Mouse (Mus musculus) forebrain, embryonic 12.5 days (tissue): ENCODE results near the gene Fgfbp3. TPM values are rescaled to one million over a fixed set of nuclear protein-coding genes. Genes with fewer than 3 reads are reported as not detected.
"Not testable (repeated sequence)": the region's sequence is repeated elsewhere in the genome, so short reads cannot be mapped to it uniquely, and the experiment has no call there.

Experiments used
- ATAC-seq: fragments of 200-750 bp; cut with Nextera tagmentation; 2 replicates; pipeline ENCODE4 v1.8.0; 2017; ENCODE audit warnings: moderate TSS enrichment; ENCODE audit not compliant: low FRiP score
- H3K27ac ChIP-seq: fragments of 300-500 bp; sonication (generic); 2 replicates; pipeline ENCODE4 v1.5.1; 2016; ENCODE audit warnings: mild to moderate bottlenecking
- H3K27me3 ChIP-seq: fragments of 300-500 bp; sonication (generic); 2 replicates; pipeline ENCODE4 v1.6.1; 2016; ENCODE audit warnings: mild to moderate bottlenecking
- H3K36me3 ChIP-seq: fragments of 300-500 bp; sonication (generic); replicated peaks from 2 replicates; pipeline ENCODE4 v1.6.1; 2016; ENCODE audit warnings: mild to moderate bottlenecking
- H3K4me1 ChIP-seq: fragments of 300-500 bp; sonication (generic); 2 replicates; pipeline ENCODE4 v1.6.1; 2016
- H3K4me2 ChIP-seq: fragments of 300-500 bp; sonication (generic); 2 replicates; pipeline ENCODE4 v1.6.1; 2016; ENCODE audit warnings: mild to moderate bottlenecking, moderate library complexity
- H3K4me3 ChIP-seq: fragments of 300-500 bp; sonication (generic); replicated peaks from 2 replicates; pipeline ENCODE4 v1.5.1; 2016; ENCODE audit warnings: mild to moderate bottlenecking
- H3K9ac ChIP-seq: fragments of 300-500 bp; sonication (generic); 2 replicates; pipeline ENCODE4 v1.6.1; 2016; ENCODE audit warnings: mild to moderate bottlenecking
- H3K9me3 ChIP-seq: fragments of 300-500 bp; sonication (generic); 2 replicates; pipeline ENCODE4 v1.6.1; 2016
- WGBS: fragments of 180-500 bp; shearing (Covaris S2); methylation state at CpG from one replicate; pipeline ENCODE4 v1.1.7; 2016; 5-methylcytosine and 5-hydroxymethylcytosine counted together
- polyA plus RNA-seq: library from polyadenylated mRNA; unstranded; fragments of >200 nt; fragmentation: Nextera tagmentation; extraction: Ambion mirVana; gene quantifications from 2 replicates; pipeline ENCODE4 v1.2.1, GENCODE M21; 2016

Fgfbp3 gene
- polyA plus RNA-seq, 1 experiment from 2014 or later = 34.2 TPM

DNA sequence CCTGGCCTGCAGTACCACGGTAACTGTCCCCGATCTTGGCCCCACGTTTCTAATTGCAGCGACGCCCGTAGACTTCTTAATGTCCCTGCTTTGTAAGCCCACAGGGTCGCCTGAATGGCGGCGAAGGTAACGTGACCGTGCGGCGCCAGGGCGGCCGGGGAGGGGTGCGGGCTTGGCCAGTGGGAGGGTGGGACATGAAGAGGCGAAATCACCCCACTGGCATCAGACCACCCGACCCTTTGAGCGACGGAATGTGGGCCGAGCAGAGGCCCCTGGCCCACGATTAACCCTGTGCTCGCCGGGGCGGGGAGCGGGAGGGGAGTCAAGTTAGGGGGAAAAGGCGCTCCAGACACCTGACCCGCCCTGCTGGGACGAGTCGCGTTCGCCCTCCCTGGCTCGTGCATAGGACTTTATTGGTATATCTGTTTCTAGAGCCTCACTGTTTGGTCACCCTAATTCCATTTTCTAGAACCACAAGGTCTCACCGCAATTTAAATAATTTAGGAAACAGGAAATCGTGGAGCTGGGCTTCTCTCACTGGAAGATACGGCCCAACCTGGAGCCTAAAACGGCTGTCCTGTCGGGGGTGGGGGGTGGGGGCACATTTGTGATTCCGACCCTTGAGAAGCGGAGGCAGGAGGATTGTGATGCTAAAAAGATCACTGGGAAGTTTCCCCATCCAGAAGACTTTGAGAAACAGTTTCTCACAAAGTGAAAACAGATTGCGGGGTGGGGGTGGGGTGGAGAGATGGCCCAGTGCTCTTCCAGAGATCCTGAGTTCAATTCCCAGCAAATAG lies 15.0 kb downstream of the Fgfbp3 start:
- Histone ChIP-seq H3K4me3 (peak overlapping the region; percentile 49), H3K4me2 (peak overlapping the region; percentile 71)
- 2% methylated on average over 41 of the region's 41 CpGs for WGBS

DNA sequence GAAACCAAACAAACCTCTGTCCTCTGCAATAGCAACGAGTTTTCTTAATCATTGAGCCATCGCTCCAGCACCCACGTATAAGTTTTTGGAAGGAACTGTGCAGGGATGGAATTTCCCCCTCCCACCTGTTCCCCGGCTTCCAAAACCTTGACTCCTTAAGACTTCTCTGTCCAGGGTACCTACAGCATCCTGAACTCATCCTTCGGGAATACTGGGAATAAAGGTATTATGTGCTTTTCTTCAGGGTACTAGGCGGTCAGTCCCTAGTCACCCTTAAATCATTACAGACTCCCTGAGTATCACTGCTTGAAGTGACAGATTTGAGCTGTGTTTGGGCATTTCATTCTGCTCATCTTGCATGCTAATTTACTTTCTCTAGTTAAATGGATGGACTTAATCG lies 16.0 kb downstream of the Fgfbp3 start:
- Histone ChIP-seq H3K9me3 (no peaks in the 10 kb centered on the region), H3K9ac (no peak overlapping the region), H3K4me2 (peak overlapping the region; percentile 71), H3K4me3 (peak overlapping the region; percentile 49; the same call in 1 of the 2 replicates), H3K4me1 (peaks cover 17% of the 10 kb centered on the region), H3K36me3 (no peaks in the 10 kb centered on the region), H3K27ac (peak overlapping the region; percentile 84), H3K27me3 (no peaks in the 10 kb centered on the region)
- 30% methylated on average over 7 of the region's 7 CpGs for WGBS
- no peak for ATAC-seq

More for the DNA sequence above, 15.0 kb downstream of the Fgfbp3 start:
- H3K27me3 ChIP-seq = no peaks in the 10 kb centered on the region
- ATAC-seq = peak; percentile 94
- peak overlapping the region; percentile 84 for H3K27ac ChIP-seq
- H3K9ac ChIP-seq = peak overlapping the region; percentile 67
- no peaks in the 10 kb centered on the region for H3K9me3 ChIP-seq
- H3K36me3 ChIP-seq = no peaks in the 10 kb centered on the region
- peaks cover 17% of the 10 kb centered on the region for H3K4me1 ChIP-seq

DNA sequence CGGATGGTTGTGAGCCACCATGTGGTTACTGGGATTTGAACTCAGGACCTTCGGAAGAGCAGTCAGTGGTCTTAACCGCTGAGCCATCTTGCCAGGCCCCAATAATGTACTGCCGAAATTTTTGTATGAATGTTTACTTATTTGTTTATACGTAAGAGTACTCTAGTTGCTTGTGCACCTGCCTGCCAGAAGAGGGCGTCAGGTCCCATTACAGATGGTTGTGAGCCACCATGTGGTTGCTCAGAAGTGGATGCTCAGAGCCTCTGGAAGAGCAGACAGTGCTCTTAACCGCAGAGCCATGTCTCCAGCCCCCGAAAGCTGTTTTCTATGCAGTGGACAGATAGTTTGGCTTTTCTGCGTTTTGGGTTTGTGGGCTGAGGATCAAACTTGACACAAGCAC lies 21.6 kb downstream of the Fgfbp3 start:
- Histone ChIP-seq H3K27ac (peak overlapping the region; percentile 87; the same call in 1 of the 2 replicates), H3K9ac (no peak overlapping the region), H3K9me3 (no peaks in the 10 kb centered on the region), H3K4me1 (peaks cover 16% of the 10 kb centered on the region), H3K27me3 (no peaks in the 10 kb centered on the region), H3K4me2 (no peak overlapping the region), H3K36me3 (peaks cover 17% of the 10 kb centered on the region), H3K4me3 (no peak overlapping the region)
- ATAC-seq = no peak
- WGBS = 34% methylated on average over 9 of the region's 9 CpGs

- WGBS = 4% methylated on average over 10 of the region's 10 CpGs
Measured at GRCm38 (mm10) chr19:36896791-36897569, 22.4 kb downstream of the Fgfbp3 start.

GRCm38 (mm10) chr19:36891746-36892145 lies 27.7 kb downstream of the Fgfbp3 start:
- no peak overlapping the region for H3K9ac ChIP-seq
- H3K4me3 ChIP-seq = no peak overlapping the region
- H3K27me3 ChIP-seq = no peaks in the 10 kb centered on the region
- H3K4me2 ChIP-seq = no peak overlapping the region
- ATAC-seq = no peak
- 89% methylated on average over 3 of the region's 3 CpGs for WGBS
- no peak overlapping the region for H3K27ac ChIP-seq
- peaks cover 9% of the 10 kb centered on the region for H3K4me1 ChIP-seq
- no peaks in the 10 kb centered on the region for H3K9me3 ChIP-seq
- peaks cover 70% of the 10 kb centered on the region for H3K36me3 ChIP-seq

More at GRCm38 (mm10) chr19:36896791-36897569, 22.4 kb downstream of the Fgfbp3 start:
- H3K9me3 ChIP-seq = no peaks in the 10 kb centered on the region
- no peak overlapping the region for H3K9ac ChIP-seq
- peaks cover 16% of the 10 kb centered on the region for H3K4me1 ChIP-seq
- peak overlapping the region; percentile 28 for H3K4me2 ChIP-seq
- ATAC-seq = peak; percentile 87
- no peak overlapping the region for H3K4me3 ChIP-seq
- no peaks in the 10 kb centered on the region for H3K27me3 ChIP-seq
- peaks cover 23% of the 10 kb centered on the region for H3K36me3 ChIP-seq
- peak overlapping the region; percentile 87 for H3K27ac ChIP-seq

- Histone ChIP-seq H3K27me3 (no peaks in the 10 kb centered on the region), H3K27ac (no peak overlapping the region), H3K9ac (no peak overlapping the region), H3K4me1 (no peaks in the 10 kb centered on the region), H3K36me3 (peaks cover 87% of the 10 kb centered on the region), H3K4me3 (no peak overlapping the region), H3K4me2 (no peak overlapping the region), H3K9me3 (no peaks in the 10 kb centered on the region)
- 71% methylated on average over 3 of the region's 3 CpGs for WGBS
- ATAC-seq = no peak
Measured at GRCm38 (mm10) chr19:36887706-36888105, 31.7 kb downstream of the Fgfbp3 start.

GRCm38 (mm10) chr19:36886316-36886715 lies 33.1 kb downstream of the Fgfbp3 start:
- Histone ChIP-seq H3K4me3 (no peak overlapping the region), H3K9me3 (no peaks in the 10 kb centered on the region), H3K9ac (no peak overlapping the region), H3K27ac (no peak overlapping the region), H3K4me2 (no peak overlapping the region), H3K27me3 (no peaks in the 10 kb centered on the region), H3K36me3 (peaks cover 89% of the 10 kb centered on the region), H3K4me1 (no peaks in the 10 kb centered on the region)
- WGBS = 63% methylated on average over 2 of the region's 2 CpGs
- no peak for ATAC-seq

DNA sequence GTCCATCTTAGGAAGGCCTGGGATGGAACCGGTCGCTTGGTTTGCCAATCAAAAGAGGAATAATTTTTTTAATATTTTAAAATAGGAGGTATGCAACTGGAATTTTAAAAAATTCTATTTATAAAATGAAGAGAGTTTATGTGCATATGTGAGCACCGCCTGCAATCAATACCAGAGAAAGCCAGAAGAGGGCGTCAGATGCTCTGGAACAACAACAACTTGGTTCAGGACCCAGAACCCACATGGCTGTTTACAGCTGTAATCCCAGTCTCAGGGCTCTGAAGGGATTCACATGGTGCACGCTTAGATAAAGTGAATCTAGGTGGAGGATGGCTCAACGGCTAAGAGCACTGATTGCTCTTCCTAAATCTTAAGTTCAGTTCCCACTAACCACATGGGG lies 36.3 kb downstream of the Fgfbp3 start:
- Histone ChIP-seq H3K4me1 (no peaks in the 10 kb centered on the region), H3K4me3 (no peak overlapping the region), H3K27me3 (no peaks in the 10 kb centered on the region), H3K27ac (no peak overlapping the region), H3K9ac (no peak overlapping the region), H3K9me3 (no peaks in the 10 kb centered on the region), H3K4me2 (no peak overlapping the region), H3K36me3 (peaks cover 83% of the 10 kb centered on the region)
- WGBS = 78% methylated on average over 6 of the region's 6 CpGs
- 0 out of 2 replicates have a peak, but pooled peaks have one; percentile 23 for ATAC-seq

DNA sequence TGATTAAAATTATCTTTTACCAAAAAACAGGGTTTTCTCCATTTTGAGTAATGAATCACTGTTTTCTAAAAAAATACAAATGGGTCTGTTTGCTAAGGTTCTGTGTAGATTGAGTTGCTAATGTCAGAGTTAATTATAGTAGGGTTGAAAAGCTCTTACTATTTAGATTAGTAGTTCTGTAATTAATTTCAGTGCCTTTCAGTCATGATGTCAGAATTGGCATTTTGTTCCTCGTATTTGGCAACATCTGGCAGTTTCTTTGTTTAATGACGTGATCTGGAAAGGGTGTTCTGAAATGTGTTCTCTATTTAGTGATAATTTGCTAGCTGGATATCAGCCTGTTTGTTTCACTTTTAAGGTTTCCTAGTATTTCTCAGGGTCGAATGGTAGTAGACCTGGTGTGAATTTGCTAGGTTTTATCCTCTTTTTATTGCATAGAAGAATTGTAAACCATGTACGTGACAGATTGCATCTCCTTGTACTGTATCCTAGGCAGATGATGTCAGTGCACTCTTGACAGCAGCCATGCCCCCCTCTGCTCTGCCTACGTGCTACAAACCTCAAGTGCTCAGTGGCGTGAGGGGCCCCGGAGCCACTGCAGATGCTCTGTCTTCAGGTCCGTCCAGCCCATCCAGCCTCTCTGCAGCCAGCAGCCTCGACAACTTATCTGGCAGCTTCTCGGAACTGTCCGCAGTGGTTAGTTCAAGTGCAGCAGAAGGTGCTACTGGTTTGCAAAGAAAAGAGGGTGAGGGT lies 40.5 kb downstream of the Fgfbp3 start:
- 76% methylated on average over 11 of the region's 11 CpGs for WGBS

DNA sequence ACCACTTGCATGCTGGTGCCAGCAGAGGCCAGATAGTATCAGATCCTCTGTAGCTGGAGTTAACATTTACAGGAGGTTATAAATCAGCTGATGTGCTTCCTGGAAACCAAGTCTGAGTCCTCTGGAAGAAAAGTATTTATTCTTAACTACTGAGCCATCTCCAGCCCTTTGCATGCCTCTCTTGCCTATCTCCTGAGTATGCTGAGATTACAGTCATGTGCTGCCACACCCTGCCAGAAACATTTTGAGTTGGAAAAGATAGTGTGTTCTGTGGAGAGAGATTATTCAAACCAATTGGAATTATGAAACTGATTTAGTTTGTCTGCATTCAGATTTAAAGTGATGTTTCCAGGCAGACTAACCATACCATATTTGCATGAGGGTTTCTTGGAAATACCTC lies 42.1 kb downstream of the Fgfbp3 start:
- peaks cover 84% of the 10 kb centered on the region for H3K36me3 ChIP-seq
- ATAC-seq = no peak
- no peaks in the 10 kb centered on the region for H3K27me3 ChIP-seq
- no peaks in the 10 kb centered on the region for H3K4me1 ChIP-seq
- no peak overlapping the region for H3K27ac ChIP-seq
- no peaks in the 10 kb centered on the region for H3K9me3 ChIP-seq
- no peak overlapping the region for H3K4me3 ChIP-seq
- no peak overlapping the region for H3K9ac ChIP-seq
- no peak overlapping the region for H3K4me2 ChIP-seq

More for the DNA sequence above, 40.5 kb downstream of the Fgfbp3 start:
- ATAC-seq = no peak
- no peak overlapping the region for H3K4me2 ChIP-seq
- H3K4me3 ChIP-seq = no peak overlapping the region
- no peaks in the 10 kb centered on the region for H3K27me3 ChIP-seq
- no peaks in the 10 kb centered on the region for H3K9me3 ChIP-seq
- no peak overlapping the region for H3K27ac ChIP-seq
- no peak overlapping the region for H3K9ac ChIP-seq
- peaks cover 86% of the 10 kb centered on the region for H3K36me3 ChIP-seq
- H3K4me1 ChIP-seq = no peaks in the 10 kb centered on the region

DNA sequence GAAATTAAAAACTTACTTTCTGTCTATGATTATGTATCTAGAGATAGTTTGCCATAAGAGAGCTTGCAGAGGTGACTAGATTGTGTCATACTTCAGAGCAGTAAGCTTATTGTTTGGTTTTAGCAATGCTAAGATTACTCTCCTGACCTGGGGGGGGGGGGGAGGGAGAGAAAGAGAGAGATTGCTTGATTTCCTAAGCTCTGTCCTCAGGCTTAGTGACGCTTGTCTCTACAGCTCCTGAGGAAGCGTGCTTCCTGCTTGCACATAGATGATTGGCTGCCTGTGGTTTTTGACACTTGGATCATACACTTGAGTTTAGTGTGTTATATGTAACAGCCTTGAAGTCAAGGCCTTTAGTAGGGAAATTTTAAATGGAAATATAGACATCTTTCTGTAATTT lies 44.8 kb downstream of the Fgfbp3 start:
- H3K27me3 ChIP-seq = no peaks in the 10 kb centered on the region
- H3K9me3 ChIP-seq = no peaks in the 10 kb centered on the region
- no peak overlapping the region for H3K27ac ChIP-seq
- H3K4me3 ChIP-seq = no peak overlapping the region
- ATAC-seq = no peak
- no peak overlapping the region for H3K9ac ChIP-seq
- peaks cover 74% of the 10 kb centered on the region for H3K36me3 ChIP-seq
- no peak overlapping the region for H3K4me2 ChIP-seq
- no peaks in the 10 kb centered on the region for H3K4me1 ChIP-seq
- 86% methylated on average over 2 of the region's 2 CpGs for WGBS

DNA sequence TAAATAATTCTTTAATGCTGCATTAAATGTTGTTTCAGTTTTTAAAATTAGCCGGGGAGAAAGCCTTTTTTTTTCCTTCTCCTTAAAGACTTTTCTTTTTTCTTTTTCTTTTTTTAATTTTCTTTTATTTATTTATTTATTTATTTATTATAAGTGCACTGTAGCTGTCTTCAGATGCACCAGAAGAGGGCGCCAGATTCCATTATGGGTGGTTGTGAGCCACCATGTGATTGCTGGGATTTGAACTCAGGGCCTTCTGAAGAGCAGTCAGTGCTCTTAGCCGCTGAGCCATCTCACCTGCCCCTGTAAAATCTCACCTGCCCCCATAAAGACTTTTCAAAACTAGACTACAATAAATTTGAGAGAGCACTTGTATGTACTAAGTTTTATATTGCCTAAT lies 50.7 kb downstream of the Fgfbp3 start:
- not testable (repeated sequence) for H3K27ac ChIP-seq, H3K4me1 ChIP-seq, H3K27me3 ChIP-seq, H3K9me3 ChIP-seq, ATAC-seq, H3K4me3 ChIP-seq, H3K9ac ChIP-seq, H3K4me2 ChIP-seq
- H3K36me3 ChIP-seq = peaks cover 70% of the 10 kb centered on the region
- 77% methylated on average over 3 of the region's 3 CpGs for WGBS
